Mouse (Mus musculus) testis, adult 2 months (tissue): Measurements from ENCODE around the gene Slc26a10.
"Not testable (repeated sequence)": the region's sequence is repeated elsewhere in the genome, so short reads cannot be mapped to it uniquely, and the experiment has no call there.

Source experiments
- CTCF ChIP-seq: fragments of 200-500 bp; IDR thresholded peaks from 2 replicates; pipeline ENCODE4 v1.5.1; 2012; ENCODE audit warnings: low read depth, mild to moderate bottlenecking, inconsistent platforms, low read length, moderate library complexity; ENCODE audit not compliant: control insufficient read depth, insufficient read depth, insufficient replicate concordance
- POLR2A ChIP-seq: fragments of 200-500 bp; IDR thresholded peaks from 2 replicates; pipeline ENCODE4 v1.6.1; 2012; ENCODE audit warnings: low read depth, mild to moderate bottlenecking, inconsistent platforms, low read length, moderate library complexity; ENCODE audit not compliant: control insufficient read depth

DNA sequence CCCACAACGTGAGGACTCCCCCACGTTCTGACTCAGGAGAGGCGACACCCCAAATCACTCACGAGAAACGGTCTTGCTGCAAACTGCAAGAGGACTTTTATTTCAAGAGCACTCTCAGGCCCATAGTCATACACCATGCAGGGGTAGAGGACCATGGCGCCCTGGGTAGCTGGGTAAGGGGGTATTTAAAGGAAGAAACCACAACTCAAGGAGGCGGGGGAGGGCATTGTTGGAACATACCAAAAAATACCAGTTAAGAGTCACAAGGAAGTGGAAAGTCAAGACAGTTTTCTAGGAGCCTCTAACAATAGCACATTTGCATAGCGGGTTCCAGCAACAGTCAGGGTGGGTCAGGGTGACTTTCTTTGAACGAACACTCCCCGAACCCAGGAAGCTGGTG, 27.9 kb downstream of the Slc26a10 start:
- TF ChIP-seq CTCF, POLR2A: not testable (repeated sequence)
